Mouse (Mus musculus) small intestine, adult 2 months (tissue): ENCODE results near the gene Atp1a4.
A peak's percentile ranks its signal among the peaks of the same experiment; 100 is the strongest.

Experiments used
- CTCF ChIP-seq: fragments of 200-500 bp; IDR thresholded peaks from 2 replicates; pipeline ENCODE4 v1.5.1; 2012; ENCODE audit warnings: low read depth, mild to moderate bottlenecking, control low read depth, inconsistent platforms, low read length, moderate library complexity, mixed read lengths; ENCODE audit not compliant: insufficient replicate concordance, insufficient read length; ENCODE audit errors: extremely low read depth
- POLR2A ChIP-seq: fragments of 200-500 bp; IDR thresholded peaks from 2 replicates; pipeline ENCODE4 v1.6.1; 2012; ENCODE audit warnings: low read depth, mild to moderate bottlenecking, control low read depth, inconsistent platforms, low read length, moderate library complexity

DNA sequence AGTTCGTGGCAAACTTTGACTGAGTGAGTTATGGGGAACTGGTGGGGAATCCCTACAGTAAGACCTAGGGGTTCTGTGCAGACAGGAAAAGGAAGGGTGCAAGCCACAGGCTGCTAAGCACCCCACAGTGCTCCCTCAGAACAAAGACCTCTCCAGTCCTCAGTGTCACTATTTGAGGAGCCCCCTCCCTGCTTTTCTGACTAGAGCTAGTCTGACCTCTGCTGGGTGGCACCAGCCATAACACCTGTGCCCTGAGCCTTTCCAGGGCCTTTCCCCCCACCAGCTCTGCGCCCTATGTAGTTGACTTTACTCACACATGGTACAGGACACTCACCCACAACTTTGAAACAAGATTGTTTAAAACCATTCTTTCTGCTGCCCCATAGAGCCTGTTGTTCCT, 10.5 kb downstream of the Atp1a4 start:
- TF ChIP-seq CTCF: peak; percentile 12; the same call in 1 of the 2 replicates
- TF ChIP-seq POLR2A: no peak
